Comparison of ENCODE assay signal across 15 mouse cellular contexts in genomic region chrX:94753733-94754132, GRCm38 (mm10).
"Had no signal": no experiment of that assay in that cellular context is flagged by ENCODE, and none has a peak within 500 bp of the region (broad histone marks: within the 10 kb centered on the region; RNA-seq: fewer than 3 reads in every experiment).

No protein-coding gene starts in this region.

- H3K9ac ChIP-seq: limb, embryonic 13.5 days; liver, embryonic 14.5 days; midbrain, embryonic 13.5 days; neural tube, embryonic 15.5 days; stomach, embryonic 15.5 days had no signal

- ATAC-seq: lung, postnatal 0 days; midbrain, embryonic 13.5 days had no signal

- H3K4me3 ChIP-seq: limb, embryonic 13.5 days; midbrain, embryonic 13.5 days; neural tube, embryonic 15.5 days; stomach, embryonic 15.5 days had no signal

- DNase-seq: kidney, adult 9 months; kidney, postnatal 36 days; left cerebral cortex, postnatal 4 days; lung, adult 18-20 months; lung, postnatal 36 days; right cerebral cortex, postnatal 4 days; thymus, adult 2 months; thymus, postnatal 25 days had no signal

- H3K27me3 ChIP-seq: midbrain, embryonic 13.5 days; neural tube, embryonic 15.5 days; stomach, embryonic 15.5 days had no signal

- H3K9me3 ChIP-seq: limb, embryonic 13.5 days; midbrain, embryonic 13.5 days; neural tube, embryonic 15.5 days; stomach, embryonic 15.5 days had no signal

- H3K36me3 ChIP-seq: limb, embryonic 13.5 days; midbrain, embryonic 13.5 days; neural tube, embryonic 15.5 days; stomach, embryonic 15.5 days had no signal

- H3K4me2 ChIP-seq: limb, embryonic 13.5 days; midbrain, embryonic 13.5 days; neural tube, embryonic 15.5 days; stomach, embryonic 15.5 days had no signal

- H3K27ac ChIP-seq: kidney, postnatal 0 days; limb, embryonic 13.5 days; liver, embryonic 14.5 days; midbrain, embryonic 13.5 days; neural tube, embryonic 15.5 days; stomach, embryonic 15.5 days had no signal

- H3K4me1 ChIP-seq: limb, embryonic 13.5 days; midbrain, embryonic 13.5 days; neural tube, embryonic 15.5 days; stomach, embryonic 15.5 days had no signal
